In the genomic region with DNA sequence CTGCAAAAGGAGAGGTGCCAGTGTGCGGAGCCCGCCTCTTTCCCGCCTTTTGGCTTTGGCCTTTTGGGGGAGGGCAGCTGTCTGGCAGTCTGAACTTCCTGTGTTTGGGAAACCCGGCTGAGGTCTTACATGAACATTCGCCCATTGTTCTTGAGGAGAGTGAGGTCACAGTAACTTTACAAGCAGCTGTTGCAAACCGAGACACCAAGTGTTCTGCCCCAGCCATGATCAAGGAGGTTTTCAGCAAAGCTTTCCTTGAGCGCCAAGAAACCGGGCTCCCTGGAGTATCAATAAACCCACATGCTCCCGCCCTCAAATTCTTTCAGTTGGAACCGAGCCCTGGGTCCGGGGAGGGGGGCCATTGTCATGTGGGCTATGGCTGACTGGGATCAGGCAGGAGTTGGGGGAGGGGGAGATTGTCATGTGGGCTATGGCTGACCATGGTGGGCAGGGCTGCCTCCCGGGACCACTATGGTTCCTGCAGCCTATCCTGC, we compare ENCODE assay signal across 9 mouse cellular contexts. TPM values are rescaled to one million over a fixed set of nuclear protein-coding genes. Genes with fewer than 3 reads are reported as not detected.
DNase-seq lines count a peak whose midpoint lies in the region; ATAC-seq and TF ChIP-seq lines count a peak whose summit lies in the region.
"Had no signal": no experiment of that assay in that cellular context is flagged by ENCODE, and none has a peak within 500 bp of the region (broad histone marks: within the 10 kb centered on the region; RNA-seq: fewer than 3 reads in every experiment).

No protein-coding gene starts in this region.

- no peak for ATAC-seq in intestine, postnatal 0 days
- peak; percentile 79 for ATAC-seq in lung, embryonic 14.5 days (ENCODE audit: insufficient read depth)
- ATAC-seq: Patski had no signal

- H3K4me1 ChIP-seq in intestine, postnatal 0 days (replicated peaks; ENCODE audit: control insufficient read depth, insufficient read depth, low read length) = peaks cover 3% of the 10 kb centered on the region; the same call in 1 of the 2 replicates
- H3K4me1 ChIP-seq in lung, embryonic 14.5 days (ENCODE audit: insufficient read depth) = no peaks in the 10 kb centered on the region; the same call in 1 of the 2 replicates

- H3K4me3 ChIP-seq in layer of hippocampus, adult 2 months = no peak overlapping the region; the same call in 1 of the 2 replicates
- H3K4me3 ChIP-seq in intestine, postnatal 0 days (ENCODE audit: low read depth, low read length) = no peak overlapping the region
- H3K4me3 ChIP-seq in lung, embryonic 14.5 days (ENCODE audit: low read depth, low read length) = peak overlapping the region; percentile 7; the same call in 1 of the 2 replicates

- H3K36me3 ChIP-seq in intestine, postnatal 0 days (ENCODE audit: control insufficient read depth, insufficient read depth) = peaks cover 9% of the 10 kb centered on the region; the same call in 1 of the 2 replicates
- H3K36me3 ChIP-seq in lung, embryonic 14.5 days (ENCODE audit: insufficient read depth) = peaks cover 32% of the 10 kb centered on the region

- H3K4me2 ChIP-seq in intestine, postnatal 0 days (replicated peaks; ENCODE audit: low read depth) = peak overlapping the region; percentile 48
- H3K4me2 ChIP-seq in lung, embryonic 14.5 days = peak overlapping the region; percentile 51

- no peak for DNase-seq in layer of hippocampus, adult 2 months (ENCODE audit: low spot score in 2 of 2)
- no peak for DNase-seq in layer of hippocampus, adult 9-10 months (ENCODE audit: low spot score)
- peak; percentile 88 for DNase-seq in embryo, embryonic 10.5 days (ENCODE audit: low spot score)
- peak; percentile 99 for DNase-seq in heart, adult 11 months
- DNase-seq in lung, embryonic 14.5 days = peak; percentile 91
- DNase-seq in ovary, postnatal 36 days (ENCODE audit: low spot score) = peak; percentile 69
- DNase-seq in spleen, postnatal 36 days (ENCODE audit: low spot score in 2 of 2) = no peak

- 24% methylated on average over 12 of the region's 12 CpGs for WGBS in intestine, postnatal 0 days
- 3% methylated on average over 12 of the region's 12 CpGs for WGBS in lung, embryonic 14.5 days

- H3K9ac ChIP-seq in intestine, postnatal 0 days (ENCODE audit: low read depth, low read length) = no peak overlapping the region; the same call in 1 of the 2 replicates
- peak overlapping the region; percentile 39 for H3K9ac ChIP-seq in lung, embryonic 14.5 days

- no peaks in the 10 kb centered on the region for H3K27me3 ChIP-seq in intestine, postnatal 0 days (replicated peaks; ENCODE audit: control insufficient read depth, insufficient read depth, low read length)
- H3K27me3 ChIP-seq in lung, embryonic 14.5 days (ENCODE audit: insufficient read depth, low read length) = no peaks in the 10 kb centered on the region
- H3K27me3 ChIP-seq: Patski had no signal

- TF ChIP-seq CTCF in layer of hippocampus, adult 2 months (conservative IDR thresholded peaks at IDR 0.05) = no peak
- TF ChIP-seq CTCF in intestine, postnatal 0 days (IDR thresholded peaks at IDR 0.05; ENCODE audit: low read depth) = no peak
- no peak for TF ChIP-seq CTCF in lung, embryonic 14.5 days (IDR thresholded peaks at IDR 0.05; ENCODE audit: low read depth)

- no peaks in the 10 kb centered on the region for H3K9me3 ChIP-seq in intestine, postnatal 0 days (ENCODE audit: control insufficient read depth)
- H3K9me3 ChIP-seq in lung, embryonic 14.5 days (ENCODE audit: low read depth, low read length) = no peaks in the 10 kb centered on the region

- peak overlapping the region; percentile 57 for H3K27ac ChIP-seq in layer of hippocampus, adult 2 months
- H3K27ac ChIP-seq in intestine, postnatal 0 days (ENCODE audit: low read depth, low read length) = peak overlapping the region; percentile 54
- H3K27ac ChIP-seq in lung, embryonic 14.5 days (ENCODE audit: low read depth) = peak overlapping the region; percentile 97

RNA-seq across cellular contexts. Expression of a gene that starts 27.9 kb away (rescaled TPM):
- total RNA-seq in layer of hippocampus, adult 2 months (2021) = 100 to 1,000 TPM; 341 to 355 TPM
- 1,126 and 1,190 TPM in 2 replicates for polyA plus RNA-seq in intestine, postnatal 0 days (2015; fragmentation: Nextera tagmentation; extraction: Ambion mirVana)
- 327 and 339 TPM in 2 replicates for polyA plus RNA-seq in lung, embryonic 14.5 days (2014; fragmentation: Nextera tagmentation; extraction: Ambion mirVana)

RNA-seq across cellular contexts. Expression of a gene that starts 37.0 kb away (rescaled TPM):
- 10 to 100 TPM; 17.1 to 18.5 TPM for total RNA-seq in layer of hippocampus, adult 2 months (2021)
- 1.8 and 2.1 TPM in 2 replicates for polyA plus RNA-seq in intestine, postnatal 0 days (2015; fragmentation: Nextera tagmentation; extraction: Ambion mirVana)
- polyA plus RNA-seq in lung, embryonic 14.5 days (2014; fragmentation: Nextera tagmentation; extraction: Ambion mirVana) = 11.0 and 14.4 TPM in 2 replicates

RNA-seq across cellular contexts. Expression of a gene that starts 50.3 kb away (rescaled TPM):
- total RNA-seq in layer of hippocampus, adult 2 months (2021) = 1 to 10 TPM; 9.0 to 9.7 TPM
- polyA plus RNA-seq in intestine, postnatal 0 days (2015; fragmentation: Nextera tagmentation; extraction: Ambion mirVana) = 5.6 and 5.9 TPM in 2 replicates
- 31.7 and 33.5 TPM in 2 replicates for polyA plus RNA-seq in lung, embryonic 14.5 days (2014; fragmentation: Nextera tagmentation; extraction: Ambion mirVana)

RNA-seq across cellular contexts. Expression of a gene that starts 54.0 kb away (rescaled TPM):
- 1 to 10 TPM; 4.0 to 5.5 TPM for total RNA-seq in layer of hippocampus, adult 2 months (2021)
- 12.6 and 13.2 TPM in 2 replicates for polyA plus RNA-seq in intestine, postnatal 0 days (2015; fragmentation: Nextera tagmentation; extraction: Ambion mirVana)
- polyA plus RNA-seq in lung, embryonic 14.5 days (2014; fragmentation: Nextera tagmentation; extraction: Ambion mirVana) = 13.2 and 16.1 TPM in 2 replicates

Comparison
In these comparisons a context has a peak if more than half of its experiments do, and no peak if none do; other contexts are left out.
1. DNase-seq: peak in embryo, embryonic 10.5 days (single experiment), heart, adult 11 months (single experiment), lung, embryonic 14.5 days (single experiment) and ovary, postnatal 36 days (single experiment); none in layer of hippocampus, adult 2 months (0 of 2), layer of hippocampus, adult 9-10 months (single experiment) and spleen, postnatal 36 days (0 of 2).
2. Peak in every context shown above with its lines, with median percentiles within 50 percentile points of each other: H3K27ac ChIP-seq.